Mouse (Mus musculus) heart, embryonic 15.5 days (tissue): ENCODE measurements around the gene Olfr866. TPM values are rescaled to one million over a fixed set of nuclear protein-coding genes. Genes with fewer than 3 reads are reported as not detected.

Experiments
- ATAC-seq: fragments of 200-750 bp; cut with Nextera tagmentation; replicated peaks from 2 replicates; pipeline ENCODE4 v1.8.0; 2017; ENCODE audit warnings: low read depth, moderate TSS enrichment; ENCODE audit not compliant: insufficient number of reproducible peaks, insufficient read depth, low FRiP score
- H3K27ac ChIP-seq: fragments of 300-500 bp; sonication (generic); 2 replicates; pipeline ENCODE4 v1.5.1; 2015; ENCODE audit warnings: mild to moderate bottlenecking, inconsistent platforms
- H3K27me3 ChIP-seq: fragments of 300-500 bp; sonication (generic); 2 replicates; pipeline ENCODE4 v1.6.1; 2015; ENCODE audit warnings: inconsistent platforms
- H3K36me3 ChIP-seq: fragments of 300-500 bp; sonication (generic); 2 replicates; pipeline ENCODE4 v1.6.1; 2015; ENCODE audit warnings: mild to moderate bottlenecking, inconsistent platforms
- H3K4me1 ChIP-seq: fragments of 300-500 bp; sonication (generic); replicated peaks from 2 replicates; pipeline ENCODE4 v1.6.1; 2015; ENCODE audit warnings: inconsistent platforms
- H3K4me2 ChIP-seq: fragments of 300-500 bp; sonication (generic); 2 replicates; pipeline ENCODE4 v1.6.1; 2015; ENCODE audit warnings: inconsistent platforms, mild to moderate bottlenecking, moderate library complexity
- H3K4me3 ChIP-seq: fragments of 300-500 bp; sonication (generic); 2 replicates; pipeline ENCODE4 v1.5.1; 2015; ENCODE audit warnings: mild to moderate bottlenecking, inconsistent platforms
- H3K9ac ChIP-seq: fragments of 300-500 bp; sonication (generic); 2 replicates; pipeline ENCODE4 v1.6.1; 2015; ENCODE audit warnings: mild to moderate bottlenecking, inconsistent platforms
- H3K9me3 ChIP-seq: fragments of 300-500 bp; sonication (generic); replicated peaks from 2 replicates; pipeline ENCODE4 v1.6.1; 2016; ENCODE audit warnings: inconsistent platforms
- WGBS: fragments of 180-500 bp; shearing (Covaris S2); methylation state at CpG from one replicate; pipeline ENCODE4 v1.1.7; 2015; ENCODE audit warnings: mixed read lengths; 5-methylcytosine and 5-hydroxymethylcytosine counted together
- microRNA-seq: library from miRNA; unstranded; fragments of <30 nt; microRNA quantifications from one replicate; pipeline ENCODE4, GENCODE M21; 2016
- polyA plus RNA-seq: library from polyadenylated mRNA; unstranded; fragments of >200 nt; fragmentation: Nextera tagmentation; extraction: Ambion mirVana; gene quantifications from 2 replicates; pipeline ENCODE4 v1.2.1, GENCODE M21; 2015

Gene Olfr866
- polyA plus RNA-seq: not detected in 2 replicates

DNA sequence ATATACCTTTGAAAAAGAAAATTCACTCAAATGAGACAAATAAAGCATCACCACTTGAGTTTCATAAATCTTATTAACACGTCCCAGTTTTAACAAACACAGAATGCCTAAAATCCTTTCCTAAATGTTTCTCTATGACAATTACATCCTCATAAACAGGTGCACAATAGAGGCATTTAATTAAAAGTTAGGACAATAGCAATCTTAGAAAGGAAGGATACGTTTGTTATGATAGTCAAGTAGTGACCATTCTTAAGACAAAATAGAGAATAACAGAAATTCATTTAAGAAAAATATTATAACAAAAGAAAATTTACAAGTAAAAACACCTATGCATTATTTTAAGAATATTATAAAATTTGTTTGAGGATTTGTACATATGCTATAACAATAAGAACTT lies at the start of gene Olfr866:
TSS of gene Olfr866 (minus strand) at position 101 of the 400 bp plus-strand sequence.
- Histone ChIP-seq H3K9me3 (no peaks in the 10 kb centered on the region), H3K9ac (no peak within 1 kb of the TSS), H3K4me2 (no peak within 1 kb of the TSS), H3K27ac (no peak within 1 kb of the TSS), H3K36me3 (no peaks in the 10 kb centered on the region), H3K4me1 (no peaks in the 10 kb centered on the region), H3K27me3 (no peaks in the 10 kb centered on the region), H3K4me3 (no peak within 1 kb of the TSS)
- ATAC-seq: no peak
- 62% methylated on average over 2 of the region's 2 CpGs for WGBS

GRCm38 (mm10) chr9:20073523-20074177 lies 45.8 kb upstream of the Olfr866 start:
- H3K27me3 ChIP-seq: no peaks in the 10 kb centered on the region
- no peak; the same call in 1 of the 2 replicates for ATAC-seq
- WGBS: 44% methylated on average over 7 of the region's 7 CpGs
- no peaks in the 10 kb centered on the region for H3K4me1 ChIP-seq
- H3K4me2 ChIP-seq: no peak overlapping the region
- no peaks in the 10 kb centered on the region for H3K36me3 ChIP-seq
- no peak overlapping the region for H3K27ac ChIP-seq
- H3K9ac ChIP-seq: no peak overlapping the region
- no peak overlapping the region for H3K4me3 ChIP-seq
- no peaks in the 10 kb centered on the region; the same call in 1 of the 2 replicates for H3K9me3 ChIP-seq

DNA sequence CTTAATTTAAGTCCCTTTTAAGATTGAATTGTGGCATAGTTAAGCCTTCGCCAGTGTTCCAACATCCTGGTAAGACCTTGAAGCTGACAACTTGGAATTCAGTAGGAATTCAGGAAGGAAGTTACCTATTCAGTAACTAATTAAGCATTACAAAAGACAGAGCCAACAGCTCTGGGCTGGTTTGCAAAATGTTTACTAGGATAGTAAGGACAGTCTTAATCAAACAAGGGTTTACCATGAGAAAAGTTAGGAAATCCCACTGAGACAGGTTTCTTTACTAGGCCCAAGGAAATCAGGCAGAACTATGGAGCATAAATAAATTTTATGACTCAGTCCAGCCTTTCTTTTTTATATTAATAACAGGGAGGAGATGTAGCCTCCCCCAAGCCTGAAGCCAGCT lies 43.5 kb upstream of the Olfr866 start:
- no peaks in the 10 kb centered on the region for H3K36me3 ChIP-seq
- no peaks in the 10 kb centered on the region; the same call in 1 of the 2 replicates for H3K9me3 ChIP-seq
- H3K9ac ChIP-seq: no peak overlapping the region
- H3K4me2 ChIP-seq: no peak overlapping the region
- no peak overlapping the region for H3K27ac ChIP-seq
- no peaks in the 10 kb centered on the region for H3K27me3 ChIP-seq
- no peaks in the 10 kb centered on the region for H3K4me1 ChIP-seq
- no peak for ATAC-seq
- no peak overlapping the region for H3K4me3 ChIP-seq
- WGBS: 69% methylated on average over 1 of the region's 1 CpGs

DNA sequence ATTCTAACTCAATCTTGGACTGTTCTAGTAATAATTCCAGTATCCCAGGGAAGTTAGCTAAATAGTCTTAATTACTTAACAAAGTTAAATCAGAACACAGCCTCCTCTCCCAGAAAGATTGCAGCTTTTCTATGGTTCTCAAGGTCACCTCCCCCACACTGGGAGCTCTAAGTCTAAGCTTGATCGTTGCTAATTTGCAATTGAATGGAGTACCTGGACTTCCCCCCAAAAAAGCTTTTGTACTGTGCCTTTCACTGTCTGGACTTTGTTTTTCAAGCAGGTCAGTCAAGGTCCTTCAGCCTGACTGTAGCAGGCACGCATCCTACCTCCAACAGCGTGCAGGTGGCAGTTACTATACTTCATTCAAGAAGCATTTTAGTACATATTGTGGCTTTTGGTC lies 42.4 kb upstream of the Olfr866 start:
- Histone ChIP-seq H3K27ac (no peak overlapping the region), H3K9me3 (no peaks in the 10 kb centered on the region; the same call in 1 of the 2 replicates), H3K36me3 (no peaks in the 10 kb centered on the region), H3K4me1 (no peaks in the 10 kb centered on the region), H3K27me3 (no peaks in the 10 kb centered on the region), H3K9ac (no peak overlapping the region), H3K4me2 (no peak overlapping the region), H3K4me3 (no peak overlapping the region)
- ATAC-seq: no peak
- 65% methylated on average over 3 of the region's 3 CpGs for WGBS

DNA sequence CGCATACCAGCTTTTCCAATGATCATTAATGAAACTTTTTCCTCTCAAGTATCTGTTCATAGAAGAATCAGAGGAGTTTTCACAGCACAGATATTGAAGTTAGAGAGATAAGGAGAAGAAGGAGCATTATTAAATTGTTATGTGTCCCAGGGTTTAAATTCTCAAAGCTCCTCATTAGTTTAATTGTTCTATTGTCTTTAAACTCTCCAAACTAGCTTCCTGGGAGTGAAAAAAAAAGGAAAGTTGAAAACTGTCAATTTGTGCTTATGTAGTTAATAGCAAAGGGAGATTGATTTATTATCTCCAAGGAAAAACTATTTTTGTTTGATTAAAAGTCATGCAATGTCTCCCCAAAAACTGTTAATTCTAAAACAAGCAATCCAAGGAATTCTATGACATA lies 29.6 kb upstream of the Olfr866 start, which contains the start of gene Olfr867:
TSS of gene Olfr867 (minus strand) at position 101 of the 400 bp plus-strand sequence.
- Histone ChIP-seq H3K4me3 (no peak within 1 kb of the TSS), H3K27me3 (no peaks in the 10 kb centered on the region), H3K4me2 (no peak within 1 kb of the TSS), H3K4me1 (no peaks in the 10 kb centered on the region), H3K9me3 (no peaks in the 10 kb centered on the region), H3K27ac (no peak within 1 kb of the TSS), H3K36me3 (no peaks in the 10 kb centered on the region), H3K9ac (no peak within 1 kb of the TSS)
- WGBS: 59% methylated on average over 1 of the region's 1 CpGs
- ATAC-seq: no peak

DNA sequence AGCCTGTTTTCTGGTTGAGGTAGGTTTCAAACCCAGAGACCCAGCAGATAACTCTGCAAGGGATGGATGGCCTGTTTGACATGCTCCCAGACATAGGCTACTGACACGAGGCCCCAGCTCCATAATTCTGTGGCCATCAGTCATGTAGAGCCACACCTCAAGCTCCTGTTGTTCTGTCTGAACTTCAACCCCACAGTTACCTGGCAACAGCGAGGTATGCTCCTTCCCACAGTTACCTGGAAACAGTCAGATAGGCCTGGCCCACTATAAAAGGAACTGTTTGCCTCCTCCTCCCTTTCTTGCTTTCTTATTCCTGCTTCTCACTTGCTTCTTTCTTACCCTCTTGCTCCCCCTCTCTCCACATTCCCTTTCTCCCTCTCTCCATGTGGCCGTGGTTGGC lies 20.1 kb upstream of the Olfr866 start:
- H3K9ac ChIP-seq: no peak overlapping the region
- H3K4me1 ChIP-seq: no peaks in the 10 kb centered on the region
- no peak overlapping the region for H3K4me3 ChIP-seq
- ATAC-seq: no peak
- H3K27me3 ChIP-seq: no peaks in the 10 kb centered on the region
- H3K27ac ChIP-seq: no peak overlapping the region
- 67% methylated on average over 3 of the region's 3 CpGs for WGBS
- no peak overlapping the region for H3K4me2 ChIP-seq
- H3K9me3 ChIP-seq: no peaks in the 10 kb centered on the region; the same call in 1 of the 2 replicates
- no peaks in the 10 kb centered on the region for H3K36me3 ChIP-seq

Small RNAs within 50 kb of the gene (microRNA-seq; reads per million reads assigned to microRNA genes)
- not detected for gene Gm26231
- not detected for gene Gm44395

Other genes with a start within 250 kb of the Olfr866 start
- not detected in 2 replicates for gene Olfr58, start 247.8 kb downstream of the Olfr866 start, polyA plus RNA-seq
- not detected in 2 replicates for gene Olfr859, start 223.1 kb downstream of the Olfr866 start, polyA plus RNA-seq
- not detected in 2 replicates for gene Olfr860, start 178.3 kb downstream of the Olfr866 start, polyA plus RNA-seq
- not detected in 2 replicates for gene Olfr862, start 140.0 kb downstream of the Olfr866 start, polyA plus RNA-seq
- 0.10 and 0.19 TPM in 2 replicates for gene Olfr77, start 111.2 kb downstream of the Olfr866 start, polyA plus RNA-seq
- not detected in 2 replicates for gene Olfr867, start 29.5 kb upstream of the Olfr866 start, polyA plus RNA-seq
- gene Olfr868, start 70.6 kb upstream of the Olfr866 start, polyA plus RNA-seq: not detected in 2 replicates
- gene Olfr869, start 101.0 kb upstream of the Olfr866 start, polyA plus RNA-seq: not detected in 2 replicates
- gene Olfr870, start 146.0 kb upstream of the Olfr866 start, polyA plus RNA-seq: not detected in 2 replicates
- not detected in 2 replicates for gene Olfr871, start 184.2 kb upstream of the Olfr866 start, polyA plus RNA-seq
- not detected in 2 replicates for gene Olfr872, start 209.1 kb upstream of the Olfr866 start, polyA plus RNA-seq